Mouse (Mus musculus): ENCODE data around the gene B430305J03Rik.

DNA sequence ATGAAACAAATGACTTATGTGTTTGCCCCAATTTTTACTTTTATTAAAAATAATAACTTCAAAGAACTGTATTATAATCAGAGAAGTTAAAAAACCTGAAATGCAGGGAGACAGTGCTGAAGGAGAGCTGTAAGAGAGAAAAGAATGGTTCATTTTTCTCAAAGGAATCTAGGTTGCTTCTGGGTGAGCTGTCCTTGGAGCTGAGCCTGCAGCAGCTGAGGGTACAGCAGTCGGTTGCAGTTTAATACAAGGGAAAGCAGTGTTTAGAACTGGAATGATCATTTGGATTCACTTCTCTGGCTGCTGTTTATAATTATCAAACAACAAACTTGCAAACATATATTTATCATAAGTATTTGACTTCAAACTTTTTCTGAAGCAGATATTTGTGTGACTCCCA lies 16.3 kb downstream of the B430305J03Rik start:
- TF ChIP-seq CTCF (IDR thresholded peaks at IDR 0.05; ENCODE audit: low read depth) (no peak), EP300 (IDR thresholded peaks at IDR 0.05; ENCODE audit: low read depth) (no peak)

All from liver, postnatal 0 days (tissue).